Mouse (Mus musculus) embryonic fibroblast, embryonic 13.5 days (primary cell): ENCODE results near the gene Chst15.

ENCODE experiments used
- CTCF ChIP-seq: IDR thresholded peaks from 2 replicates; pipeline ENCODE4 v1.5.1; 2011; ENCODE audit warnings: mild to moderate bottlenecking, control low read depth, low read length, moderate library complexity, borderline replicate concordance; ENCODE audit not compliant: insufficient read depth
- POLR2A ChIP-seq: IDR thresholded peaks from 2 replicates; pipeline ENCODE4 v1.6.1; 2011; ENCODE audit warnings: low read depth, mild to moderate bottlenecking, control low read depth, low read length, moderate library complexity

DNA sequence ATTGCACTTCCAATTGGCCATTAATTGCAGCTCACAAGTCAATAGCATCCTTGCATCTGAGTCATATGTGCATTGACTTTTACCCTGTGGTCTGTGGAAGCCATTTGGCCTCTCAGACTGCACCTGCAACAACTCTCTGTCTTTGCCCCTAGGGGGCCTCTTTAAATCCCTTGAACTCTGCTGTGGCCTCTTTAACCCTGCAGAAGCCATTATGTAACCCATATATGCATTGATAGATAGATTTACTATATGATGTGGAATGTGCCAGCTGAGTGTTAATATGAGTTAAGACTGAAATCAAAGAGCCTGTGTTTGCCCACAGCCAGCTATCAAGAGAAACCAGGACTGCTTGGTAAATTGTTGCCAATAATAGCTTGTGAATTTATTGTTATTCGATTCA is 118.2 kb downstream of the Chst15 start:
- no peak for TF ChIP-seq CTCF
- no peak for TF ChIP-seq POLR2A
